Mouse (Mus musculus): ENCODE measurements at regions not wholly inside any gene's neighbourhood (a gene's known extent, or its start where the extent isn't known, plus 50 kb on each side); places are given as distances from the start of the nearest gene placed in this dataset.
"Not testable (repeated sequence)": the region's sequence is repeated elsewhere in the genome, so short reads cannot be mapped to it uniquely, and the experiment has no call there.

DNA sequence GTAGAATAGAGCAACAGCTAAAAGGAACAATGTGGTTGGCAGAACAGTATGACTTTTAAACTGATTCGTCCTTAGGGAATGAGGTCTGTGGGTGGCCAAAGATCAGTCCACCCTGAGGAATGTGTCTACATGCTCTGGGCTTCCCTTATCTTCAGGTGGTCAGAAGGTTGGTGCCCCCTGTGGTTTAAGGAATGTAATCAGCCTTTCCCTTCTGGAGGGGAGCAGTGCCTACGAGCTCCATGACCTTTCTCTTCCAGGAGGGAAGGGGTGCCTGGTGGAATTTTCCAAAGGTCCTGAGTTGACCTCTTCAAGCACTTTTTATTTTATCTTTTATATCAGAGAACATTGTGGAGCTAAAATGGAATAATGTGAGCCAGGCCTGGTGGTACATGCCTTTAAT is 91.9 kb upstream of the Tcerg1l start:
- no peak overlapping the region for H3K9ac ChIP-seq
- no peak overlapping the region for H3K27ac ChIP-seq
- no peaks in the 10 kb centered on the region for H3K36me3 ChIP-seq
- ATAC-seq (ENCODE audit: insufficient read depth, low FRiP score, low read depth), result no peak
- H3K27me3 ChIP-seq (replicated peaks), result no peaks in the 10 kb centered on the region
- H3K4me2 ChIP-seq, result no peak overlapping the region
- no peaks in the 10 kb centered on the region for H3K4me1 ChIP-seq
- H3K9me3 ChIP-seq, result no peaks in the 10 kb centered on the region
- no peak overlapping the region for H3K4me3 ChIP-seq (replicated peaks)
- 58% methylated on average over 2 of the region's 2 CpGs for WGBS

GRCm38 (mm10) chr7:138488201-138488720 is 90.7 kb upstream of the Tcerg1l start:
- ATAC-seq (ENCODE audit: insufficient read depth, low FRiP score, low read depth), result no peak

DNA sequence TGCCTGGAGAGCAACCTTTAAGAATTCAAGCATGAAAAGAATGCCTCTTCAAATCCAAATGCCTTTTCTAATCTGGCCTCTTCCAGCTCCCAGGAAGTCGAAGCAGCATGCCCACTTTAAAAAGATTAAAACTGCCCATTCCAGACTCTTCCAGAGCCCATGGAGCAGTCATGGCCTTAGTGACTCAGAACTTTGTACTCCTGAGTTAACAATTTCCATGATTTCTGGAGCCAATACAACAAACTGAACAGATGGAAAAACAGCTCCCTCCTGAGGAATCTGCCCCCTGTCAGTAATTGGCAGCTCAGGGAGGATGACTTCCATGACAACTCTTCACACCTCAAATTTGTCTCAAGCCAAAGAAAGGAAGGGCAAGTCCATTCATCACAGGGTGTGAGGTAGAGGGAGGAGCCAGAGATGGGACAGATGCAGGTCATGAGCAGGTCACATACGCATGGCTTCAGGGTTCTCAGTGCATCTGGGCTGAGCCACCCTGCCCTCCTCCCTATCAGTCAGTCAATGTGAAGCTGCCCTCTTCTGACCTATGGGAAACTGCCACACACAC is 75.4 kb upstream of the Tcerg1l start:
- no peak overlapping the region for H3K27ac ChIP-seq
- no peaks in the 10 kb centered on the region for H3K9me3 ChIP-seq

More at GRCm38 (mm10) chr7:138488201-138488720, 90.7 kb upstream of the Tcerg1l start:
- Histone ChIP-seq H3K27me3 (replicated peaks) (no peaks in the 10 kb centered on the region), H3K9ac (no peak overlapping the region), H3K27ac (no peak overlapping the region), H3K4me3 (replicated peaks) (no peak overlapping the region), H3K4me1 (no peaks in the 10 kb centered on the region), H3K9me3 (no peaks in the 10 kb centered on the region), H3K4me2 (no peak overlapping the region), H3K36me3 (no peaks in the 10 kb centered on the region)
- 76% methylated on average over 3 of the region's 3 CpGs for WGBS

GRCm38 (mm10) chr7:138472371-138472770 is 74.8 kb upstream of the Tcerg1l start:
- Histone ChIP-seq H3K36me3 (no peaks in the 10 kb centered on the region), H3K9ac (no peak overlapping the region), H3K4me2 (no peak overlapping the region), H3K4me3 (replicated peaks) (no peak overlapping the region), H3K4me1 (no peaks in the 10 kb centered on the region), H3K27ac (no peak overlapping the region), H3K27me3 (replicated peaks) (no peaks in the 10 kb centered on the region), H3K9me3 (no peaks in the 10 kb centered on the region)
- 83% methylated on average over 5 of the region's 5 CpGs for WGBS
- ATAC-seq (ENCODE audit: insufficient read depth, low FRiP score, low read depth), result no peak

More for the DNA sequence above, 75.4 kb upstream of the Tcerg1l start:
- Histone ChIP-seq H3K4me2 (no peak overlapping the region), H3K27me3 (replicated peaks) (no peaks in the 10 kb centered on the region), H3K9ac (no peak overlapping the region), H3K4me3 (replicated peaks) (no peak overlapping the region), H3K36me3 (no peaks in the 10 kb centered on the region), H3K4me1 (no peaks in the 10 kb centered on the region)
- ATAC-seq (ENCODE audit: insufficient read depth, low FRiP score, low read depth), result no peak
- 58% methylated on average over 2 of the region's 2 CpGs for WGBS

- Histone ChIP-seq H3K9me3 (no peaks in the 10 kb centered on the region), H3K27me3 (replicated peaks) (no peaks in the 10 kb centered on the region), H3K4me1 (no peaks in the 10 kb centered on the region), H3K4me2 (no peak overlapping the region), H3K9ac (no peak overlapping the region), H3K4me3 (replicated peaks) (no peak overlapping the region), H3K36me3 (no peaks in the 10 kb centered on the region), H3K27ac (no peak overlapping the region)
- 72% methylated on average over 4 of the region's 4 CpGs for WGBS
- ATAC-seq (ENCODE audit: insufficient read depth, low FRiP score, low read depth), result no peak
These were observed 71.7 kb upstream of the Tcerg1l start for GRCm38 (mm10) chr7:138469211-138469610.

GRCm38 (mm10) chr7:138468436-138468835 is 70.9 kb upstream of the Tcerg1l start:
- no peak for ATAC-seq (ENCODE audit: insufficient read depth, low FRiP score, low read depth)
- Histone ChIP-seq H3K27ac (no peak overlapping the region), H3K9me3 (no peaks in the 10 kb centered on the region), H3K4me1 (no peaks in the 10 kb centered on the region), H3K4me2 (no peak overlapping the region), H3K27me3 (replicated peaks) (no peaks in the 10 kb centered on the region), H3K36me3 (no peaks in the 10 kb centered on the region), H3K9ac (no peak overlapping the region), H3K4me3 (replicated peaks) (no peak overlapping the region)
- WGBS, result 67% methylated on average over 2 of the region's 2 CpGs

DNA sequence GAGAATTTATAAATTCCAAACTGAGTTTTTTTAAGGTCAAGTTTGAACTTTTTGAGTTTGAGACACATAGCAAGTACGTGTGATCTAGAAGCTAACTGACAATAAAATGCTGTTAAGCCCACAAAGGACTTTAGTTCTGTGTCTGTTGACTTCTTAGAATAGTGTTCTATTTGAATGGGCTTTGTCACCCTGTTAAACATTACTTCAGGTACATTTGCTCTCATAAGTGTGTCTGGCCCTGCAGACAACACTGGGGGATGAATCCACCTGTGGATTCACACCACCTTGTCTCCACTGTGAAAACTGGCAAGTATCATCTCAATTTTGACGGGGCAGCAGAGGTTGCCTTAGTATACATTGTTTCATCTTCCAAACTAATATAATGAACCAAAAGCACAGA is 70.5 kb upstream of the Tcerg1l start:
- WGBS, result 61% methylated on average over 2 of the region's 2 CpGs
- Histone ChIP-seq H3K27me3 (replicated peaks) (no peaks in the 10 kb centered on the region), H3K4me1 (no peaks in the 10 kb centered on the region), H3K9me3 (no peaks in the 10 kb centered on the region), H3K9ac (no peak overlapping the region), H3K27ac (no peak overlapping the region), H3K36me3 (no peaks in the 10 kb centered on the region), H3K4me2 (no peak overlapping the region), H3K4me3 (replicated peaks) (no peak overlapping the region)
- ATAC-seq (ENCODE audit: insufficient read depth, low FRiP score, low read depth), result no peak

GRCm38 (mm10) chr7:138467386-138467785 is 69.9 kb upstream of the Tcerg1l start:
- Histone ChIP-seq H3K27ac (no peak overlapping the region), H3K4me2 (no peak overlapping the region), H3K27me3 (replicated peaks) (no peaks in the 10 kb centered on the region), H3K9me3 (no peaks in the 10 kb centered on the region), H3K9ac (no peak overlapping the region), H3K36me3 (no peaks in the 10 kb centered on the region), H3K4me1 (no peaks in the 10 kb centered on the region), H3K4me3 (replicated peaks) (no peak overlapping the region)
- 73% methylated on average over 1 of the region's 1 CpGs for WGBS
- ATAC-seq (ENCODE audit: insufficient read depth, low FRiP score, low read depth), result no peak

- Histone ChIP-seq H3K4me1 (no peaks in the 10 kb centered on the region), H3K27ac (no peak overlapping the region), H3K4me2 (no peak overlapping the region), H3K9ac (no peak overlapping the region), H3K36me3 (no peaks in the 10 kb centered on the region), H3K9me3 (no peaks in the 10 kb centered on the region), H3K4me3 (replicated peaks) (no peak overlapping the region), H3K27me3 (replicated peaks) (no peaks in the 10 kb centered on the region)
- no peak for ATAC-seq (ENCODE audit: insufficient read depth, low FRiP score, low read depth)
- 58% methylated on average over 7 of the region's 7 CpGs for WGBS
These were observed 60.4 kb upstream of the Tcerg1l start for GRCm38 (mm10) chr7:138457964-138458363.

DNA sequence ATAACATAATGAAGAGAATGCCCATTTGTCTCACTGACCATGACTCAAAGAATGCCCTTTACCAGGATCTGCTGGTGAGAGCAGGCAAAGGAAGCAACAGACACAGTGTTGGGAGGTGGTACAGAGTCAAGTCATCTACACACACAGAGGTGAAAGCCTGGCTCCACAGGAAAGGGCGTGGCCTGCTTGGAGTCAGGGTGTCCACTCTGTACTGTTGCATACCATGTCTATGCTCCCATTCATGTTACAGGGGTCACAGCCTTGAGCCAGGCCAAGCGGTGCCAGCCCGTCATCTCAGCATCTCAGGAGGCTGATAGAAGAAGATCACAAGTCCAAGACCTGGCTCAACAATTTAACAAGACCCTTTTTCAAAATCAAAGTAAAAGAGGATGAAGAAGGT is 57.8 kb upstream of the Tcerg1l start:
- no peaks in the 10 kb centered on the region for H3K27me3 ChIP-seq (replicated peaks)
- H3K9ac ChIP-seq, result no peak overlapping the region
- WGBS, result 91% methylated on average over 3 of the region's 3 CpGs
- H3K4me3 ChIP-seq (replicated peaks), result no peak overlapping the region
- H3K4me2 ChIP-seq, result no peak overlapping the region
- no peaks in the 10 kb centered on the region for H3K36me3 ChIP-seq
- H3K27ac ChIP-seq, result no peak overlapping the region
- no peak for ATAC-seq (ENCODE audit: insufficient read depth, low FRiP score, low read depth)
- H3K9me3 ChIP-seq, result no peaks in the 10 kb centered on the region
- H3K4me1 ChIP-seq, result no peaks in the 10 kb centered on the region

DNA sequence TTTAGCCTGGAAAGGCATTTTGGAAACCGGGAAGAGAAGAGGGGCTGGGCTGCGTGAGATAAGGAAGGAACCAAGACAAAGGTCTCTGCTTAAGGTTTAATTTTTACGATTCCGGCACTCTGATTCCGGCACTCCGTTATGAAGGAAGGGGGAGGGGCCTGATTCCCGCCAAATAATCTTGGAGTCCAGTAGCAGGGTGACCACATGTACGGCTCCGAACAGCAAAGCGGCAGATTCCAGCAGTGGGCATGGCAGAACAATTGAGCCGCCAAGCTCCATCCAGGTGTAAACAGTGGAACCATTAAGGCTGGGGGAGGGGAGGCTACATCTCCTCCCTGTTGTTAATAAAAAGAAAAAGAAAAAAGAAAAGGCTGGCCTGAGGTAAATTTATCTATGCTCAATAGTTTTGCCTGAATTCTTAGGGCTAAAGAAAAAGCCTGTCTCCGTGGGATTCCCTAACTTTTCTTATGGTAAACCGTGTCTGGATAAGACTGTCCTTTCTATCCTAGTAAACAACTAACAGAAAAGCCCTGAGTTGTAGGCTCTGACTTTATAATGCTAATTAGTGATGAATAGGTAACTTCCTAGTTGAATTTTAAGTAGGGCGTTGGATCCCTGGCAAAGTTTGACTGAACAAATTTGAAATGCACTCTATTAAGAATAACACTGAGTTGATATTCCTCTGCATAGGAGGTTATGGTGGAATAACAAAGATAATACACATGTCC is 57.1 kb upstream of the Tcerg1l start:
- H3K36me3 ChIP-seq; H3K27ac ChIP-seq; H3K4me1 ChIP-seq; H3K27me3 ChIP-seq (replicated peaks); H3K4me3 ChIP-seq (replicated peaks); ATAC-seq (ENCODE audit: insufficient read depth, low FRiP score, low read depth); H3K4me2 ChIP-seq; H3K9ac ChIP-seq; H3K9me3 ChIP-seq: not testable (repeated sequence)
- 46% methylated on average over 14 of the region's 14 CpGs for WGBS

DNA sequence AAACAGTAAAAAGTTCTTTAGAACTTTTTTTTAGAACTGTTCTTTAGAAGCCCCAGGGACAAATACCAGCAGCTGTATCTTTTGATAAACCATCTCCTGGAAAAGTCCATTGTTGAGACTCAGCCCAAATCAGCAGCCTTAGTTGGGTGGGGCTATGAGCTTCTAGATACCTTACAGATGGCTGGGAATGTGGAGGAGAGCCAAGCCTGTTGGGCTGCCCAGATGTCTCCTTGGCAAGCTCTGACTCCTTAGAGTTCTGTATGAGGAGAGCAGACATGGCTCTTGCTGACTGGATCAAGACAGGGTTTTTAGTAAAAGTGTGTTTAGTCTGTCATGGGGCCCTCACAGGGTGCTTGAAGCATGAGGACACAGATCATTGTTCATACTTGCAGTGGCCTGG is 53.8 kb upstream of the Tcerg1l start:
- ATAC-seq (ENCODE audit: insufficient read depth, low FRiP score, low read depth), result no peak
- H3K4me1 ChIP-seq, result no peaks in the 10 kb centered on the region
- H3K4me2 ChIP-seq, result no peak overlapping the region
- H3K27ac ChIP-seq, result peak overlapping the region; percentile 44; the same call in 1 of the 2 replicates
- no peaks in the 10 kb centered on the region for H3K9me3 ChIP-seq
- H3K9ac ChIP-seq, result no peak overlapping the region
- H3K36me3 ChIP-seq, result no peaks in the 10 kb centered on the region
- H3K27me3 ChIP-seq (replicated peaks), result no peaks in the 10 kb centered on the region
- H3K4me3 ChIP-seq (replicated peaks), result no peak overlapping the region
